ENCODE assay signal across 9 mouse cellular contexts in the genomic region with DNA sequence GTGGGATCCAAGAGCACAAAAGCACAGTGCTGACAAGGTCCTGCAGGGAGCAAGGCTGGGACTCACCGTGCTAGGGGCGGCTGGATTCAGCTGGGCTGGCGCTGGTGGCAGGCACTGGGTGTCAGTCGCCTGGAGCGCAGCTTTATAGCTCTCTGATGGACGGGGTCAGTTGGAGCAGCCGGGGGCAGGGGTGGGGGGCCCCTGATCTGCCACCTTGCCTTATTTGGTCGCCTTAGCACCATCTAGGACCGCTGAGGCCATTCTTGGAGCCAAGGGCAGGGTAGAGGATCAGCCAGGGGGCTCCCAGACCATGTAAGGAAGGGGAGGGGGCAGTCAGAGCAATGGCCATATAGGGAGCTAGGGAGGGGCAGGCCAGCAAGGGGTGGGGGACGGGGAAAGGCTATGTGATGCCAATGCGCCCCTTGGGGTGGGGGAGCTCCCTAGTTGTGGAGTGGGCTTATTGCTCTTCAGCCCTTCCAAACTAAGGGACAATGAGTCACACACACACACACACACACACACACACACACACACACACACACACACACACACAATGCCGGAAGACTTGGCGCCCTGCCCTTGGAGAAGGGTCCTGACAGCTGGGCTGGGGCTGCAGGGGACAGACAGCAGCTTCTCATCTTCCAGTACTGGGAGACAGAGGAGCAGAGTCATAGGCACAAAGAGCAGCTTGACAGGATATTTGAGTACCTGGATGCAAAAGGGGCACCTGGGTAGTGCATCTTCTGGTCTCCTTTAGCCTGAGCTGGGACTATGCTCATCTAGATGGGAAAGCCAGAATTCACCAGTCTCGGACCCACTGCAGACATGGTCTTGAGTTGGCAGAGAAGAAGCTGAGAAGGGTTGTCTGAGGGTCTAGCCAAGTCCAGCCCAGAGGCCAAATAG. TPM values are rescaled to one million over a fixed set of nuclear protein-coding genes. Genes with fewer than 3 reads are reported as not detected.
DNase-seq lines count a peak whose midpoint lies in the region; ATAC-seq lines count a peak whose summit lies in the region.
"Had no signal": no experiment of that assay in that cellular context is flagged by ENCODE, and none has a peak within 500 bp of the region (broad histone marks: within the 10 kb centered on the region; RNA-seq: fewer than 3 reads in every experiment).

A gene (minus strand): TSS at position 853 of the 903 bp plus-strand sequence.

- no peak within 1 kb of the TSS for H3K4me3 ChIP-seq in neural tube, embryonic 11.5 days (ENCODE audit: low read depth, low read length)
- peak within 1 kb of the TSS; percentile 27 for H3K4me3 ChIP-seq in intestine, embryonic 16.5 days (ENCODE audit: low read length)
- no peak within 1 kb of the TSS for H3K4me3 ChIP-seq in stomach, embryonic 14.5 days (ENCODE audit: low read depth, low read length)

- no peaks in the 10 kb centered on the region for H3K27me3 ChIP-seq in neural tube, embryonic 11.5 days (ENCODE audit: control insufficient read depth, insufficient read depth, low read length)
- H3K27me3 ChIP-seq in intestine, embryonic 16.5 days (replicated peaks; ENCODE audit: control insufficient read depth, insufficient read depth, low read length), result no peaks in the 10 kb centered on the region
- H3K27me3 ChIP-seq in stomach, embryonic 14.5 days (ENCODE audit: control insufficient read depth, insufficient read depth, low read length), result no peaks in the 10 kb centered on the region

- ATAC-seq in neural tube, embryonic 11.5 days (ENCODE audit: insufficient read depth, low FRiP score, low TSS enrichment), result peak; percentile 41; the same call in 1 of the 2 replicates
- peak; percentile 64; the same call in 1 of the 2 replicates for ATAC-seq in intestine, embryonic 16.5 days
- peak; percentile 38; the same call in 1 of the 2 replicates for ATAC-seq in stomach, embryonic 14.5 days (ENCODE audit: insufficient number of reproducible peaks, insufficient read depth, low FRiP score, low read depth)

- 26% methylated on average over 14 of the region's 14 CpGs for WGBS in neural tube, embryonic 11.5 days
- 25% methylated on average over 13 of the region's 14 CpGs for WGBS in intestine, embryonic 16.5 days
- 30% methylated on average over 14 of the region's 14 CpGs for WGBS in stomach, embryonic 14.5 days

- H3K9me3 ChIP-seq in neural tube, embryonic 11.5 days (ENCODE audit: control insufficient read depth, low read length), result no peaks in the 10 kb centered on the region
- H3K9me3 ChIP-seq in intestine, embryonic 16.5 days (ENCODE audit: control insufficient read depth, low read length), result no peaks in the 10 kb centered on the region
- H3K9me3 ChIP-seq in stomach, embryonic 14.5 days (ENCODE audit: control insufficient read depth, low read depth, low read length), result no peaks in the 10 kb centered on the region

- no peak within 1 kb of the TSS for H3K4me2 ChIP-seq in neural tube, embryonic 11.5 days (ENCODE audit: low read depth)
- H3K4me2 ChIP-seq in intestine, embryonic 16.5 days (ENCODE audit: low read depth, low read length), result peak within 1 kb of the TSS; percentile 49
- H3K4me2 ChIP-seq in stomach, embryonic 14.5 days (replicated peaks; ENCODE audit: low read depth, low read length), result peak within 1 kb of the TSS; percentile 26; the same call in 1 of the 2 replicates

- no peak within 1 kb of the TSS for H3K9ac ChIP-seq in neural tube, embryonic 11.5 days (ENCODE audit: low read length)
- H3K9ac ChIP-seq in intestine, embryonic 16.5 days (ENCODE audit: low read depth, low read length), result peak within 1 kb of the TSS; percentile 35; the same call in 1 of the 2 replicates
- H3K9ac ChIP-seq in stomach, embryonic 14.5 days (replicated peaks; ENCODE audit: low read depth, low read length), result no peak within 1 kb of the TSS

- no peaks in the 10 kb centered on the region for H3K4me1 ChIP-seq in neural tube, embryonic 11.5 days (ENCODE audit: control insufficient read depth, insufficient read depth, low read length)
- H3K4me1 ChIP-seq in intestine, embryonic 16.5 days (ENCODE audit: control insufficient read depth, insufficient read depth, low read length), result no peaks in the 10 kb centered on the region
- peaks cover 4% of the 10 kb centered on the region; the same call in 1 of the 2 replicates for H3K4me1 ChIP-seq in stomach, embryonic 14.5 days (ENCODE audit: control insufficient read depth, insufficient read depth, low read length)

- DNase-seq in neural tube, embryonic 11.5 days (ENCODE audit: low spot score), result peak; percentile 14
- DNase-seq in neural tube, embryonic 10.5 days (ENCODE audit: extremely low spot score, low spot score), result no peak
- peak; percentile 56 to 64 for DNase-seq in heart, adult 18-20 months
- DNase-seq in c-Kit-positive CD71-positive TER-119-positive erythroid progenitor cells, embryonic 14.5 days (ENCODE audit: low spot score), result no peak
- no peak for DNase-seq in cerebellum, adult 9-10 months
- no peak for DNase-seq in right cerebral cortex, postnatal 25 days
- DNase-seq: kidney, adult 18-20 months had no signal

- no peaks in the 10 kb centered on the region for H3K36me3 ChIP-seq in neural tube, embryonic 11.5 days (ENCODE audit: control insufficient read depth, insufficient read depth, low read length)
- no peaks in the 10 kb centered on the region for H3K36me3 ChIP-seq in intestine, embryonic 16.5 days (ENCODE audit: control insufficient read depth, insufficient read depth, low read length)
- H3K36me3 ChIP-seq in stomach, embryonic 14.5 days (ENCODE audit: control insufficient read depth, insufficient read depth, low read length), result no peaks in the 10 kb centered on the region

- H3K27ac ChIP-seq in neural tube, embryonic 11.5 days (ENCODE audit: low read depth, low read length), result no peak within 1 kb of the TSS
- no peak within 1 kb of the TSS for H3K27ac ChIP-seq in intestine, embryonic 16.5 days (ENCODE audit: low read length)
- H3K27ac ChIP-seq in stomach, embryonic 14.5 days (ENCODE audit: low read length), result no peak within 1 kb of the TSS

RNA-seq across cellular contexts. Expression of the gene that starts here (rescaled TPM):
- 188 and 223 TPM in 2 replicates for polyA plus RNA-seq in neural tube, embryonic 11.5 days (2014; fragmentation: Nextera tagmentation; extraction: Ambion mirVana)
- over 10,000 TPM; 12,452 to 13,048 TPM for total RNA-seq in heart, adult 18-20 months (2021)
- 38.2 and 41.1 TPM in 2 replicates for polyA plus RNA-seq in intestine, embryonic 16.5 days (2015; fragmentation: Nextera tagmentation; extraction: Ambion mirVana)
- 43.6 and 50.3 TPM in 2 replicates for polyA plus RNA-seq in stomach, embryonic 14.5 days (2014; fragmentation: Nextera tagmentation; extraction: Ambion mirVana)

Comparison
In these comparisons a context has a peak if more than half of its experiments do, and no peak if none do; other contexts are left out.
1. DNase-seq: peak in neural tube, embryonic 11.5 days (single experiment) and heart, adult 18-20 months (2 of 2); none in neural tube, embryonic 10.5 days (single experiment), c-Kit-positive CD71-positive TER-119-positive erythroid progenitor cells, embryonic 14.5 days (single experiment), cerebellum, adult 9-10 months (single experiment) and right cerebral cortex, postnatal 25 days (single experiment).
2. Peak in every context shown above with its lines, with median percentiles within 50 percentile points of each other: ATAC-seq.